Mouse (Mus musculus): Measurements from ENCODE around the gene Rnf169. TPM values are rescaled to one million over a fixed set of nuclear protein-coding genes. Genes with fewer than 3 reads are reported as not detected.

Rnf169 gene
- polyA plus RNA-seq, 1 experiment from 2014 or later, result 4.3 TPM

DNA sequence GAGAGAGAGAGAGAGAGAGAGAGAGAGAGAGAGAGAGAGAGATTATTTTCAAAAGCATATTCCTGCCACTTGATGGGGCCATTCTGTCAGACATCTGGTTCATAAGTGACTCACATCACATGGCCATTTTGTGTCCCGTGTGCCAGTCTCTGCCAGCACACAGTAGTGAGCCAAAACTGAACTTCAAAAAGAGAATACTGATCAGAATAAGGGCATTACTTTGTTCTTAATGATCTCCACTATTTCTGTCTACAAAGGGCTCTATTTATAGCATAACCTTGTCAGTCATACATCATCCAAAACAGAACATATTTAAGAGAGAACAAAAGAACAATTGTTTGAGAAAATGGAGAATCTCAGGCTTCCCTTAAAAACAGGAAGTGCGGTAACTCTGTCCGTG lies 88.8 kb downstream of the Rnf169 start:
- 53% methylated on average over 3 of the region's 3 CpGs for WGBS
- no peak overlapping the region for H3K4me2 ChIP-seq
- no peaks in the 10 kb centered on the region for H3K36me3 ChIP-seq

DNA sequence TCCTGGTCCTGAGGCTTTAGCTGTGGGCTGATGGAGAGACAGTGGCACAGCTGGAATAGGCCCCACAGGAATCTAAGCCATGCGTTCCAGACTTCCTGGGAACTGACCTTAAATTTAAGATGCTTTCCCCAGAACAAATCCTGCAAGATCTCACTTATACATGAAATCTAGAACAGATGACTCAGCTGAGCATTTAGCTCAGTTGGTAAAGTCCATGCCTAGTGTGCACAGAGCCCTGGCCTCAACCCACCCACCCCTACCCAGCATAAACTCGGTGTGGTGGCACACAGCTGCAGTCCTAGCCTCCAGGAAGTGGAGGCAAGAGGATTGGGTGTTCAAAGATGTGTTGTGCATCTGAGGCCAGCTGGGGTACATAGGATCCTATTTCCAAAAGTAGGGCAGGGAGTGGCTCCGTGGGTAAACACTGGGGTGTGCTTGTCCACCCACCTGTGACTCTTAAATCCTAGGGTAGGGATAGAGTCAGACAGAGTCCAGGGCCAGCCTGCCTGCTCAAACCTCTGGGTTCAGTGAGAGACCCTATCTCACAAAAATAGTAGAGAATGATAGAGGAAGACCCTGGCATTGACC lies 90.0 kb downstream of the Rnf169 start:
- Histone ChIP-seq H3K36me3 (no peaks in the 10 kb centered on the region), H3K27ac (ENCODE audit: poor library complexity, severe bottlenecking) (no peak overlapping the region), H3K4me2 (no peak overlapping the region), H3K27me3 (replicated peaks) (no peaks in the 10 kb centered on the region), H3K9ac (no peak overlapping the region), H3K9me3 (replicated peaks) (no peaks in the 10 kb centered on the region), H3K4me1 (replicated peaks) (peaks cover 5% of the 10 kb centered on the region), H3K4me3 (no peak overlapping the region)
- WGBS, result 71% methylated on average over 3 of the region's 3 CpGs
- ATAC-seq (ENCODE audit: insufficient number of reproducible peaks, low FRiP score), result no peak

More for the DNA sequence above, 88.8 kb downstream of the Rnf169 start:
- no peaks in the 10 kb centered on the region for H3K27me3 ChIP-seq (replicated peaks)
- H3K27ac ChIP-seq (ENCODE audit: poor library complexity, severe bottlenecking), result no peak overlapping the region
- peaks cover 5% of the 10 kb centered on the region for H3K4me1 ChIP-seq (replicated peaks)
- no peaks in the 10 kb centered on the region for H3K9me3 ChIP-seq (replicated peaks)
- ATAC-seq (ENCODE audit: insufficient number of reproducible peaks, low FRiP score), result no peak
- no peak overlapping the region for H3K9ac ChIP-seq
- no peak overlapping the region for H3K4me3 ChIP-seq

GRCm38 (mm10) chr7:99889175-99889880 lies 90.9 kb downstream of the Rnf169 start:
- WGBS, result 34% methylated on average over 10 of the region's 10 CpGs
- no peak overlapping the region for H3K4me2 ChIP-seq
- no peaks in the 10 kb centered on the region for H3K36me3 ChIP-seq
- H3K4me1 ChIP-seq (replicated peaks), result peaks cover 5% of the 10 kb centered on the region
- H3K27ac ChIP-seq (ENCODE audit: poor library complexity, severe bottlenecking), result no peak overlapping the region
- H3K4me3 ChIP-seq, result no peak overlapping the region
- ATAC-seq (ENCODE audit: insufficient number of reproducible peaks, low FRiP score), result no peak
- no peak overlapping the region for H3K9ac ChIP-seq
- no peaks in the 10 kb centered on the region for H3K9me3 ChIP-seq (replicated peaks)
- no peaks in the 10 kb centered on the region for H3K27me3 ChIP-seq (replicated peaks)

DNA sequence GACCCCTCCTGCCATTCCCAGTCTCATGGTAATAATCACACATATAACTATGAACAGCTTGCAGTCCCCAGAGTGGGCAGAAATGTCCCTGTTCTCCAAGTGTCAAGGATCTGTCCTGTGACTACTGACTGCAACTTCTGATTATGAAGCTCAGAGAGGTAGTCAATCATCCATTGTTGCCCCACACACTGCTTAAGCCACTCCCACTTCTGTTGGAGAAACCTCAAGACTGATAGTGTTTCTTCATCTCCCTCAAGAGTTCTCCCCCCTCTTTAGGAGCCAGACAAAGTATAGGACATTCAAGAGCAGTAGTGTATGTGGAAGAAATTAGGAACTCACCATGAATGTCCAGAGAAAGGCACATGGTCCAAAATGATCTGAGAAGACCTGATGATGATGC lies 92.5 kb downstream of the Rnf169 start:
- no peak for ATAC-seq (ENCODE audit: insufficient number of reproducible peaks, low FRiP score)
- Histone ChIP-seq H3K9me3 (replicated peaks) (no peaks in the 10 kb centered on the region), H3K27me3 (replicated peaks) (no peaks in the 10 kb centered on the region), H3K36me3 (no peaks in the 10 kb centered on the region), H3K4me3 (no peak overlapping the region), H3K4me1 (replicated peaks) (peaks cover 5% of the 10 kb centered on the region), H3K27ac (ENCODE audit: poor library complexity, severe bottlenecking) (no peak overlapping the region), H3K4me2 (no peak overlapping the region), H3K9ac (no peak overlapping the region)

GRCm38 (mm10) chr7:99887230-99887735 lies 93.0 kb downstream of the Rnf169 start:
- no peak overlapping the region for H3K9ac ChIP-seq
- H3K9me3 ChIP-seq (replicated peaks), result no peaks in the 10 kb centered on the region
- H3K27me3 ChIP-seq (replicated peaks), result no peaks in the 10 kb centered on the region
- H3K4me1 ChIP-seq (replicated peaks), result peaks cover 5% of the 10 kb centered on the region
- no peaks in the 10 kb centered on the region for H3K36me3 ChIP-seq
- WGBS, result 53% methylated on average over 2 of the region's 2 CpGs
- H3K4me3 ChIP-seq, result no peak overlapping the region
- H3K4me2 ChIP-seq, result no peak overlapping the region
- no peak overlapping the region for H3K27ac ChIP-seq (ENCODE audit: poor library complexity, severe bottlenecking)
- no peak for ATAC-seq (ENCODE audit: insufficient number of reproducible peaks, low FRiP score)

DNA sequence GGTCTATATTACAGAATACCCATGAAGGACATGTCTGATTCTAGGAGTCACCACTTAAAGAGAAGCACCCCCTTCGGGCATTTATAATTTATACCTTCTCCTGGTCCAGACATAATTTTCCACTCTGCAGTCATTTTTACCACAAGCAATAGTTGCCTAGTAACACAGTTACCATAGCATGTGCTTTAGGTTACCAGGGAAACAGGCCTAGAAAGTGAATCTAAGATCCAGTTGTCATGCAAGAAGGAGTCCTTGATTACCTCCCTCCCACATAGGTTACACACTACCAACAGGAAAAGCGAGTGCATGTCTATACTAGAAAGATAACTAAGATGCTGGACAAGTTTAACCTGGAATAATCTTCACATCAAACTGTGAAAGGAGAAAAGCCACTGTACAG lies 102.0 kb downstream of the Rnf169 start:
- H3K27me3 ChIP-seq (replicated peaks), result peaks cover 7% of the 10 kb centered on the region; the same call in 1 of the 2 replicates
- ATAC-seq (ENCODE audit: insufficient number of reproducible peaks, low FRiP score), result no peak
- H3K36me3 ChIP-seq, result no peaks in the 10 kb centered on the region
- H3K4me1 ChIP-seq (replicated peaks), result peaks cover 15% of the 10 kb centered on the region
- no peaks in the 10 kb centered on the region for H3K9me3 ChIP-seq (replicated peaks)
- 64% methylated on average over 2 of the region's 2 CpGs for WGBS
- no peak overlapping the region for H3K4me2 ChIP-seq
- no peak overlapping the region for H3K9ac ChIP-seq
- no peak overlapping the region for H3K27ac ChIP-seq (ENCODE audit: poor library complexity, severe bottlenecking)
- no peak overlapping the region for H3K4me3 ChIP-seq

- WGBS, result 0% methylated on average over 3 of the region's 3 CpGs
- H3K27me3 ChIP-seq (replicated peaks), result peaks cover 7% of the 10 kb centered on the region; the same call in 1 of the 2 replicates
- H3K4me3 ChIP-seq, result no peak overlapping the region
- H3K4me1 ChIP-seq (replicated peaks), result peaks cover 15% of the 10 kb centered on the region
- no peaks in the 10 kb centered on the region for H3K36me3 ChIP-seq
- no peak overlapping the region for H3K4me2 ChIP-seq
- ATAC-seq (ENCODE audit: insufficient number of reproducible peaks, low FRiP score), result no peak; the same call in 1 of the 2 replicates
- H3K9ac ChIP-seq, result no peak overlapping the region
- no peaks in the 10 kb centered on the region for H3K9me3 ChIP-seq (replicated peaks)
- no peak overlapping the region for H3K27ac ChIP-seq (ENCODE audit: poor library complexity, severe bottlenecking)
Measured at GRCm38 (mm10) chr7:99876345-99876744, 103.9 kb downstream of the Rnf169 start.

- no peak overlapping the region for H3K9ac ChIP-seq
- no peak overlapping the region for H3K4me2 ChIP-seq
- H3K27ac ChIP-seq (ENCODE audit: poor library complexity, severe bottlenecking), result no peak overlapping the region
- H3K36me3 ChIP-seq, result no peaks in the 10 kb centered on the region
- H3K4me1 ChIP-seq (replicated peaks), result peaks cover 20% of the 10 kb centered on the region
- WGBS, result 32% methylated on average over 5 of the region's 5 CpGs
- no peaks in the 10 kb centered on the region for H3K9me3 ChIP-seq (replicated peaks)
- no peak for ATAC-seq (ENCODE audit: insufficient number of reproducible peaks, low FRiP score)
- no peak overlapping the region for H3K4me3 ChIP-seq
- peaks cover 7% of the 10 kb centered on the region; the same call in 1 of the 2 replicates for H3K27me3 ChIP-seq (replicated peaks)
Measured at GRCm38 (mm10) chr7:99875891-99876290, 104.4 kb downstream of the Rnf169 start.

DNA sequence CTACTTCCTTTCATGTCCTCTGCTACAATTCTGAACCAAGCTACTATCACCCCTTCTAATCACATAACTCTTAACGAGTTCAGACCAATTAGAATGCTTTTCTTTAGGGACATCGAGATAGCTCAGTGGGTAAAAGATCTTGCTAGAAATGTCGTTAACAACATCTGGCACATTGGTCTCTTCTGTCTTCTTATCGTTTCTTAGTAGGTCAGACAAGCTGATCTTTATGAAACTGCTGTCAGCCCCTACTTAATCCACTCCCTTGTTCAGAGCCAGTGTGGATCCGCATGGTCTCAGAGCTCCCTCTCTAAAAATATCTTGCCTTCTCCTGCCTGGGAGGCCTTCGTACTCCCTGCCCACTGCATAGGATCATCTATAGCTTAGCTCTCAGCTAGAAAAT lies 106.3 kb downstream of the Rnf169 start:
- ATAC-seq (ENCODE audit: insufficient number of reproducible peaks, low FRiP score), result no peak
- Histone ChIP-seq H3K36me3 (no peaks in the 10 kb centered on the region), H3K27me3 (replicated peaks) (peaks cover 7% of the 10 kb centered on the region; the same call in 1 of the 2 replicates), H3K4me2 (no peak overlapping the region), H3K4me3 (no peak overlapping the region), H3K27ac (ENCODE audit: poor library complexity, severe bottlenecking) (no peak overlapping the region; the same call in 1 of the 2 replicates), H3K9me3 (replicated peaks) (no peaks in the 10 kb centered on the region), H3K4me1 (replicated peaks) (peaks cover 21% of the 10 kb centered on the region), H3K9ac (no peak overlapping the region)
- 32% methylated on average over 6 of the region's 6 CpGs for WGBS
